Mouse (Mus musculus) retina, adult 2 months (tissue): ENCODE data around the gene Rnf43.

Source experiments
- DNase-seq: peaks from one replicate; pipeline ENCODE4 v3.0.0-alpha.2; 2012; ENCODE audit warnings: low read depth, low spot score

The Rnf43 gene

DNA sequence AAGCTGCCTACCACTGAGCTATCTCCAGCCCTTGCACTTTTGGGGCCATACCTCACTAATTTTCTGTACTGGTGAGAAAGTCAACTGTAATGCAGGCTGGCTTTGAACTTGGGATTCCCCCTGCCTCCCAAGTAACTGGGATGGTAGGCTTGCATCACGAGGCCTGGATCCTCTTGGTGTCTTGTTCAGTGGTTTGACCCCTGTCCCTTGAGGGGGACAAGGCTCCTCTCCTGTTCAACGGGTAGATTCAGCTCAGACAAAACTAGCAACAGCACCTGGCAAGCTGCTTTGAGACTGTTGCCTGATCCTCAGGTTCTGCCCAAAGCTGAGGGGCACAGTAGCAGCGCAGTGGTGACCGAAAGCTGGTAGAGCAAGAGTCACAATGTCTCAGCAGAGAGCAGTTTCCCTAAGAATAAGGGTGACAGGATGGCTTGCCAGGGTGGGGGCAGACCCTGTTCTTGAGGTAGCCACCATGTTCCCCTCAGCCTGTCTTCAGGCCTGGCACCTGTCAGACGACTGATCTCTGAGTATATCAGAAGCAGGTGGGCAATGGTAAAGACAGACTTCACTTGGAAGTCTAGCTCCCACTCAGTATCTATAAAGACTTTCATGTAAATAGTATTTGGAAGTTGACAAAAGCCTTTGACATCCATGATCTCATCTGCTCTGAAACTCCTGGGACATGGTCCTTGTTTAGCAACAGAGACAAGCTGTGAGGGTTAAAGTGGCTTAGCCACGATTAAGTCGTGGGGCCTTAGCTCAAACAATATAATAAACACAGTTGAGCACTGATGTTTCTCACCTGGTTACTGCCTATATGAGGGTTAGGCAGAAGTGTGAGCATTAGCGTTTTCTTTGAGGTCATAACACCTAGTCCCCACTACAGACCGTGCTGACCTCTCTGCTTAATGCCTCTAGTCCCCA, 83.4 kb downstream of the Rnf43 start:
- DNase-seq = no peak

DNA sequence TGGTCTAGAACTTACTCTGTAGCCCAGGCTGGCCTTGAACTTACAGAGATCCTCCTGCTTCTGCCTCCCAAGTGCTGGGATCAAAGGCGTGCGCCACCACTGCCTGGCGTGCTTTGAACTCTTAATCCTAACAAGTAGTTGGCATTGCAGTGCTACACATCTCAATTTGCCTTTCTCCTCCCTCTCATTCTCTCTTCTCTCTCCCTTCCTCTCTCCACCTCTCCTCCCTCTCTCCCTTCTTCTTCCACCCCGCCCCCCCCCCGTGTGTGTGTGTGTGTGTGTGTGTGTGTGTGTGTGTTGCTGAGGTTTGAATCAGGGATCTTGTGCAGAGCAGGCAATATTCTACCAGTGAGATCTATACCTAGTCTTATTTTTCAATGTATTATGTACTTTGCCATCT, 84.8 kb downstream of the Rnf43 start:
- no peak for DNase-seq

DNA sequence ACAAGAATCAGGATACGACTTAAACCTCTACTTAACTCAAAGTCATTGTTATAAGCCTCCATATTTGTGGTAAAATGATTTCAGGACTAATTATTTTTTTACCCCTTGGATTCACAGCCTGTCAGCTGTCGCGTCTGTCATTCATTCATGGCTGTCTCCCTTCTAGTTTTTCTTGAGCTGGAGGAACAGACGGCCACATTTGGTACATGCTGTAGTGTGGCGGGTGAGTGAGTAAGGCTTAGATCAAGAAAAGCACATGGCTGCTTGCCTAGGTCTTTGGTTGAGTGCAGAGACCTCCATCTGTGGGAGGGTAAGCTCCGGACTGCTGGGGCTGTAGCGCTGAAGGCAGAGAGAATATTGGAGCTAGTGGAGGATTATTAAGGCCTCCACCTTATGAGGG, 85.2 kb downstream of the Rnf43 start:
- DNase-seq = no peak

DNA sequence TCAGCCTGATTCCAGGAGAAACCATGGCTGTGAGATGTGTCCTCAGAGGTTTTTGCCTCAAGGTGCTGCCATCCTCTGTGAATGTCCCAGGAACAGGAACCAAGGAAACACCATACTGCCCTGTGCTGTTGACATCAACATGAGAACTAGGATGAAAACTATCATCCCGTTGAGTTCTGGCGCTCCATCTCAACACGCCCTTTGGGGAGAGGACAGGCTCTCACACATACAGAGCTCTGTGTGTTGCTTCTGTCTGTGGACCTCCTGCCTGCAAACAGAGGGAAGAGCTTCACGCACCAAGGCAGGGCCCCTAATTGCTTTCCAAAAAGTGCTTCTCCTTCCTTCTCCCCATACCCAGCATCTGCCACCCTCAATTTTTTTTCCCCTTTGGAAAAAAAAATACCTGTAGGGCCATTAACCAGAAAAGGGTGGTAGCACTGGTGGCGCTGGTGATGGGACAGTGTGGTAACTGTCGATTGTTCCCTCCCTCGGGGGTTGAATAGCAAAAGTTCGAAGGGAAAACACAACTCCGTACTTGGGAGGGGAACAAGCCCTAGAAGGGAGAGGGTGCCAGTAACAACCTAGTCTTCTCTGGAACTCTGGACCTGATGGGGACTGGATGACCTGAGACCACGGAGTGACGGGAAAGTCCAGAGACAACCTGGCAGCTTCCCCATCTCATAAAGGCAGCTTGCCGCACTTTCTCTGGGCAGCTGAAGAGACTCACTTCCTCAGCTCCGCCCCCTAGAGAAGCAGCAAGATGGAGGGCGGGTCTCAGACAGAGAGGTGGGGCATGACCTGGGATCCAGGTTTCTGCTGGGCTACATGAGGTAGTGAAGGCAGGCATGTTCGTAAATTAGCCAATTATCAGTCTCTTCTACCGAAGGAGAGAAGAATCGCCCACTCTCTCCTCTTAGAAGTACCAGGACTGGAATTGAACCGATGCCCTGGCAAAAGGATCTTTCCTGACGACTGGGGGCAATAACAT, 85.9 kb downstream of the Rnf43 start:
- DNase-seq = no peak

DNA sequence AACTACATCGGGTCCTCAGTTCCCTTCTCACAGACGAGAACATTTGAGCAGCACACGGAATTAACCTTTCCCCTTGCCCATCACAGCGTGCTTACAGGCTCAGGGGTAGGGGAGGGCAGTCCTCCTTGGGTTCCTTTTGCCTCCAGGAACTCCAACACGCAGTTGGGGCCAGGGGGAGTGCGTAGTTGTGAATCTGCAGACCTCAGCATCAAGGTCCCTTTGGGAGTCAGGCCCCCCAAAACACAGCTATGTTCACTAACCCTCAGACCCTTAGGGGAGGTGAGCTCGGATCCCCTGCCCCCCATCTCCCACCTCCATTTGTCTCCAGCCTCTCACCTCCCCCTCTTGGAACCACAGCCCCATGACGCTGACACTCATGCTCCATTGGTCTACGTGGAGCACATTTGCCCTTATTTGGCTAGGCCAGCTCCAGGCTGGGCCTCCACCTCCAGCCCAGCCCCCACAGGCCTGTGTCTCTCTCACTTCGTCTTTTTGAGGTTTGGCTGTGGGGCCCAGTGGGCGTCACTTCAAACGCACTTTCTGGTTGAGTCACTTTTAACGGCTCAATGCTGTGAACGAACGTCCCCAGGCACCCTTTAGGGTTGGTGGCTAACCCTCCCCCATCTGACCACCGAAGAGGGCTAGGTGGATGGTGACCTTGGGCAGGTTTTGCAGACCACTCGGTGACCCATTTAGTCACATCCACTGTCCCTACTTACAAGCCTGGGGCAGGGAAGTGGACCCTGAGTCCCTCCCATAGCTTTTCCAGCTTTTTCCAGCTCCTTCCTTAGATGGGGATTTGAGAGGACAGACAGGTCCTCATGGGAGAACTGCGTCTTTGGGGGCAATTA, 86.9 kb downstream of the Rnf43 start:
- DNase-seq = no peak

DNA sequence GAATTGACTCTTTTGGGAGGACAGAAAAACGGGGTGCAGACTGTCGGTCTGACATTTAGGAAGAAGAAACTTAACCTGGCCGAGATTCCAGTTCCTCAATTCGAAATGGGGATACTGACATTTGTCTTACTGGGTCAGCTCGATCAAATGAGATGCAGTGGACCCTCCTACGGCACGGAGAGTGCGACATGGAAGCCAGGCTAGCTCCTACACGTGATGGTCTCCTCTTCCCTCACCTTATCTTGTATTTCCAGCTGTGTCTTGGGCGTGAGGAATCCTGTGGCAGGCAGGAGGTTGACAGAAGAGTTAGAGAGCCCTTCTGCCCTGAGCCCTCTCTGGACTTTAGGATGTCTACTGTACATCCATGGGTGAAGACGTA, 87.5 kb downstream of the Rnf43 start:
- no peak for DNase-seq

DNA sequence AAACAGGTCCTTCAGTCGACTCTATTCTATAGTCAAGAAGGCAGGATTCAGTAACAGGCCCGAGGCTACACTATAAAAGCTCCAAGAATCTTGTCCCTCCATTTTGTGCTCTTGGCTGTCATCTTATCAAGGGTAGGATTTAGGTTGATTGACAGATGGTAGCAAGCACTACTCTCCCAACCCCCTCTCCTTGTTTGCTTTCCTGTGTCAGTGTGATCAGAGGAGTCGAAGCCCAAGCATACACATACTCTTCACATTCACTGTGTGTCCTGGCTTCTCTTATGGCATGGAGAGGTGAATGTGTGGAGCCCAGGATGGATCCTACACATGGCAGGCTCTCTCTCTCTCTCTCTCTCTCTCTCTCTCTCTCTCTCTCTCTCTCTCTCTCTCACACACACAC, 88.0 kb downstream of the Rnf43 start:
- no peak for DNase-seq

DNA sequence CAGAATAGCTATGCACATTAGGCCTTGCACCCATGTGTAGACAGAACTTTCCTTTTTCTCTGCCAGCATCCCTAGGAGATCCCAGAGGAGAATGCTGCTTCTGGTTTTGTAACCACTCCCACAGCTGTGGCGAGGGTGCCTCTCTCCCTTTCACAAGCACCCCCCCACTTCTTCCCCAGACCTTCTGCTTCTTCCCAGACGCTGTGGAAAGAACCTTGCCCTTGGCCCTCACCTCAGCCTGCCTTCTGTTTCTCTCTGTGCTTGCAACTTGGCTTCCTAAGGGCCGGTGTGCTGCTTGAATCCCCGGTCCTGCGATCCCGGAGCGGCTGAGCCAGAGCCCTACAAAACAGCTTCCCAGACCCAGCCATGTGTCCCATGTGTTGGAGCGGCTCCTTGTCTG, 88.5 kb downstream of the Rnf43 start:
- no peak for DNase-seq

DNA sequence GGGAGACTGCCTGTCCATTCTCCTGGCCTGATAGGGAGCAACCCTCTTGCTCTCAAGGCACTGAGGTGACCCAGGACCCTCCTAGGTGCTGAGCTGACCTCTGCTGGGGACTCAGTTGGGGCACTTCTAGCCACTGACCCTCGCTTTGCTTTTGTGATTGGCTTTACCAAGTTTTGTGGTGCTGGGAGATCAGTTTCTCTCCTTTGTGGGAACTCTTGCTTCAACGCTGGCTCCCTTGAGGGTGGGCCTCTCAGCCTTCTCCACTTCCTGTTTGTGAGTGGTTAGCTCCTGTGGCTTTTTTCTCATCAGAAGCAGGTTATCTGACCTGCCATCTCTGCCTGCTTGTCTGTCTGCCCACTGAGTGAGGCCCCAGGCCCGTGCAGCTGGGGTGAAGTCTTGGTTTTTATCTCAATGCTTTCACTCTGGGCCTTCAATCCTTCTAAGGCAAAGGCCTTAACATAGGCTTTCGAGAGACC, 89.0 kb downstream of the Rnf43 start:
- DNase-seq = no peak

DNA sequence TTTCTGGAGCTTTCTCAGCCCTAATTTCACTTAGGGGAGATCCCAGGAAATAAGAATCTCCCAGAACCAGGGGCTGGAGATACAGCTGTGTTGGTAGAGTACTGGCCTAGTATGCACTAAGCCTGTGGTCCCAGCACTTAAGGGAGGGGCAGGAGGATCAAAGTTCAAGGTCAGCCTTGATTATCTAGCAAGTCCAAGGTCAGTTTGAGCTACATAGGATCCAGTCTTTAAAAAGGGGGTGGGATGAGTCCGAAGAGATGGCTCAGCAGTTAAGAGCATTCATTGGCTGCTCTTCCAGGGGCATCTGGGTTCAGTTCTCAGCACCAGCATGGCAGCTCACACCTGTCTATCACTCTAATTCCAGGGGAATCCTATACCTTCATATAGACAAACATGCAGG, 89.8 kb downstream of the Rnf43 start:
- no peak for DNase-seq

DNA sequence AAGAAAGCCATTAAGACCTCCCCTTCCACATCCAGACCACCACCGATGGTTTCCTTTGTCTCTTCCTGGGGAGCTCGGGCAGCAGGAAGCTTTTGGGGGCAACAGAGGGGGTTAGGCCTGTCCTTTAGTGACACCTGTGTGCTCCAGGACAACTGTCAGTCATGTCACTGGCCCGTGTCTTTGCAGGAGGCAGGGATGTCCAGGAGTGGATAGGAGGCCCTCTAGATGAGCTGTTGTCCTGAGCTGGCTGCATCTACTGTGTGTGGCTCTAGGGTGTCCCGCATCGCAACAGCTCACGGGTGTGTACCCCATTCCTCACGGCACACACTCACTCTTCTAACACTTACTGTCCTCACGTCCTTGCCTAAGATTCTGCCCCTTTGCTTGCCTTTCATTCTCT, 90.7 kb downstream of the Rnf43 start:
- no peak for DNase-seq

DNA sequence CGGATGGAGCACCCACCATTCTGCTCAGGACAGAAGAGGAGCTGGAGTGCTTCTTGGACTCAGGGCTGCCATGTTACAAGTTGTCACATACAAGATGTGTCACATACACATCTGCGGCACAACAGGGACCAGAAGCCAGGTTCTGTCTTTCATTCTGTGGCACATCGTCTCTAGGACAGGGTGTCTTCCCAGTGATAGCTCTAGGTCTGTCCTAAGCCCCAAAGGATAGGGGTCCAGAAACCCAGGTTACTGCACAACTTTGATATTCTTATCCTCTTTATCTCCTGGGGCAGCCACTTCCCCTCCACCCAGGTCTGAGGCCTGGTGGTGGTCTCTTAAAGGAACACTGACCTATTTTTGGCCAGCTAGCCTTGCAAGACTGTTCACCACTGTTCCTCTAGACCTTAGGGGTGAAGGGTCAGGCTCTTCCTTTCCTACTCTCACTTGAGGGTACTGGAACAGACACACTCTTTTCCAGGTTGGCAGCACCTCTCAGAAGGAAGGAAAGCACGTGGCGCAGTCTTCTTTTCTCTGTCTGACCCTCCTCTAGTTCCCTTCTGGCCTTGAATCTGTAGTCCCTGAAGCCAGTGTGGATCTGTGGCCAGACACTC, 91.5 kb downstream of the Rnf43 start:
- DNase-seq = no peak

DNA sequence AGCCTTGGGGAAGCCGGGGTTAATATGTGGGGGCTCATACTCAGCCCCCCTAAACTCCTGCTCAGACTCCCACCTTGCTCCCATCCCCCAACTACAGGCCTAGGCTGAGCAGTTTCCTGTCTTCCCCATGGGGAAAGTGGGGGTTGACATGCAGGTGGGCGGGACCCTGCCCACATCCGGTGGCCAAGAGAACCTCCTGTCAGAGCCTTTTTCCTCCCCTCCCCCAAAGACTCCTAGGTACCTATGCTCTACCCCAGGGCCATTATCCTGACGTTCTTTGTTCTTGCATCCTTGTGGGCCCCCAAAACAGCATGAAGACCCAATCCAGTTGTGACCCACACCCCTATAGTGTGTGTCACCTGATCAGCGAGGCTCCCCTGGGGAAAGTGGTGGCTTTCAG, 92.1 kb downstream of the Rnf43 start:
- DNase-seq = no peak

DNA sequence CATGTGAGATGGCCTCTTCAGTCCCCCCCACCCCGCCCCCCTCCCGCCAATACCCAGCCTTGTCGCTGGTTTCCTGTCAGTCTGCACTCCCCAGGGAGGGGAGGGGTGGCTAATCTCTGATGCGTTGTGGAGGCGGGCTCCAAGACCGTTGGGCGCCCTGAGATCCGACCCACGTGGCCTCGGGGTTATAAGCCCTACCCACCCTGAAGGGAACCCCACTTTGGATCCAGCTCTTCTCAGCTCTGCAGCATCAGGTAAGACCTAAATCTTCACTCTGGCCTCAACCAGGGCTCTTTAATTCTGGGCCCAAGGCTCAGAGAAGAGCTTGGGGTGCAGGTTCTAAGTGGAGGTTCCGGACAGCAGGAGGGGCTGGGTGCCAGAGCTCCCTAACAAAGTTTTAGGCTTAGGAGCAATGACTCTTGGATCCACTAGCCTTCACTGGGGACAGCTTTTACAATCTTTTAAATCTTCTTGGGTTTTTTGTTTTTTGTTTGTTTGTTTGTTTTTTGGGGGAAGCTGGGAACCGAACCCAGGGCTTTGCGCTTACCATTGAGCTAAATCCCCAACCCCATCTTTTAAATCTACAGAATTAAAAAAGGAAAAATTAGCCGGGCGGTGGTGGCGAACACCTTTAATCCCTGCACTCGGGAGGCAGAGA, 93.0 kb downstream of the Rnf43 start:
- no peak for DNase-seq

DNA sequence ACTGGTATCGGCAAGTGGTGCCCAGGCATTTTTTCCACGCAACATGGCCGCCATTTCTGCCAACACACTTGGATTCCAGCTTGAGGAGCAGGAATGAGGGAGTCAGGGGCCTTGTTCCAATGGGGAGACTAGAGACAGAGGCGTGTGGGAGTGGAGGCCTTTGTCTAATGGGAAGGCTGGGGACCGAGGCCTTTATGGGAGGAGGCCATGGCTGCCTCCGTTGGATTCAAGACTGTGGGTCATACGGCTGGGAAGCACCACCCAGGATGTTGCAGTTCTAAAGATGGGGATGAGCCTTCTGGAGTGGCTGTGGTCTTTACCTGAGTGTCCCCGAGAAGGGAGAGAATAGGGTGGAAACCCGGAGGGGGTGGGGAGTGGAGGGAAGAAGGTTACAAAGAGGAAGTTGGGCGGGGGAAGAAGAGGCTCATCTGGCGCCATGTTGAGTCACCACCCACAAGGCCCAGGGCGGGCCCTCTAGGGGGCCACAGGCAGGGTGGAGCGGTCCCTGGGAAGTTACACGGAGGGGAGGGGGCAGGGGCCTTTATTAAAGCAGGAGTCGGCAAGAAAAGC, 93.8 kb downstream of the Rnf43 start:
- no peak for DNase-seq

DNA sequence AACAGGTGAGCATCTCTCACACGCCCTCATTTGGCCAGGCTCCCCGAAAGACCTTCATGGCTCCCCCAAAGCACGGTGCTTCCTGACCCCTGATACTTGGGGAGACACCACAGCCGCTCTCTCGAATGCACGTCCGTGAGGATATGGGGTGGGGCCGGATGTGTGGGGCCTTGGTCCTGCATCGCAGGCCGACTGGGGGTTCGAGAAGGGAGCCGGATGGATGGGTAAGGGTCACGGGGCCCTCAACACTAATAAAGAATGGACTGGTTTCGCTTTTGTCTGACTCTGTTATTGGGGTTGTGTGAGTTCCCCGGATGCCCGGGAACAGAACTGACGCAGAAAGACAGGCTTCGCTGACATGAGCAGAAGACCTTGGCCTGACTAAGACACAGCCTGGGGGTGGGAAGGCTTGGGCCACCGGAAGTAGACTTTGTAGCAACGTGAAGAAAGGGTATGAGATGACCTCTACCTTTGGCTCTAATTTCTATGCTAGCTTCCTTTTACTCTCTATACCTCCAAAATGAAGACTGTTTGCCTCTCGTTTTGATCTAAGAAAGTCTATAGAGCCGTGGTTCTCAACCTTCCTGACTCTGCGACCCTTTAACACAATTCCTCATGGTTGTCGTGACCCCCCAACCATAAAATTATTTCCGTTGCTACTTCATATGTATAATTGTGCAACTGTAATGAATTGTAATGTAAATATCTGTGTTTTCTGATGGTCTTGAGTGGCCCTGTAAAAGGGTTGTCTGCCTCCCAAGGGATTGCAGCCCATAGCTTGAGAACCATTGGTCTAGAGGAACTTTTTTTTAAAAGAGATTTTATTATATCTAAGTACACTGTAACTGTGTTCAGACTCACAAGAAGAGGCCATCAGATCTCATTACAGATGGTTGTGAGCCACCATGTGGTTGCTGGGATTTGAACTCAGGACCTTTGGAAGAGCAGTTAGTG, 94.8 kb downstream of the Rnf43 start:
- DNase-seq = no peak

DNA sequence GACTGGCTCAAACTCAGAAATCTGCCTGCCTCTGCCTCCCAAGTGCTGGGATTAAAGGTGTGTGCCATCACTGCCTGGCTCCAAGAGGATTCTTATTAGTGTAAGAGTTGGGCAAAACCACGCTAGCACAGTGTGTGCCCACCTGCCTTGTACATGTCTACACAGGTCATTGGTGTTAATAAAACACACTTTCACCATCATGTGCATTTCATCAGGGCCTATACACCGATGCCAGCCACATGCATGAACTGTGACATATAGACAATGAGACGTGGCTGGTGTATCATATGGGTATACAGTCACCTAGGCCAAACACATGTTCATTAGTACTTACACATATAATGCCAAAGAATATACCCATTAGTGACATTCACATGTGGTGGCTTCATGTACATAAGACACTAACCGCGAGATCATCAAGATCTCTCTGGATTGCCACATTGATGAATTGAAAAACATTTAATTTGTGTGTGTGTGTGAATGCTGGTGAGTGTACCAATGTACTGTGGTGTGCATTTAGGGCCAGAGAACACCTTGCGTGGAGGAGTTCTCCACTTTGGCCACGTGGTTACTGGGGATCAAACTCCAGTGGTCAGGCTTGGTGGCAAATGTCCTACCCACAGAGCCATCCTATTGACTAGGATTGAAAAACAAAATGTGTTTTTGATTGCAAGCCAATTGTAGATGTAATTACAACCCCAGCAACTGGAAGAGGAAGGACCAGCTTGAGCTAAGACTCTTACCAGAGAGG, 95.8 kb downstream of the Rnf43 start:
- no peak for DNase-seq

DNA sequence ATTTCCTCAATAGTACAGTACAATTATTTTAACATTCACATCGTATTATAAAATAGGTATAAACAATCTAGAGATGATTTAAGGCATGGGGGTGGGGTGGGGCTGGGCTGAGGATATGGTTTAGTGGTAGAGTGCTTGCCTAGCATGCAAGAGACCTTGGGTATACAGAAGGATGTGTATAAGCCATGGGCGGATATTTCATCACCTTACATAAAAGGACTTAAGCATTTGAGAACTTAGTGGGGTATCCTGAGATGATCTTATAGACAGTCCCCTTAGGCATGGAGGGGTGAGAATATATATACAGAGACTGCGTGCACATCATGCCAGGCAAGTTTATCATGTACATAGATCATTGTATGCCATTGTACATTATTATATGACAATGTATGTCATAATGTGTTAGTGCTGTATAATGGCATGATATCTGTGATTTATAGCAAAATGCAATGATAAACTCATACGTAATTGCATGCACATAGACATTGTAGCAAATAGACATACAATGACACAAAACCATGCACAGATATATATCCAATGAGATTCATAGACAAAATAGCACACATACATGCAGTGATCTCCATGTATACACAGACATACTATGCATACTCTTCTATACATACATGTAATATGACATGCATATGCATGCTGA, 96.6 kb downstream of the Rnf43 start:
- no peak for DNase-seq
